Mouse (Mus musculus): ENCODE results near the gene Spata18. TPM values are rescaled to one million over a fixed set of nuclear protein-coding genes. Genes with fewer than 3 reads are reported as not detected.
A peak's percentile ranks its signal among the peaks of the same experiment; 100 is the strongest.

The Spata18 gene
- polyA plus RNA-seq (2012; rRNA removed) = 0.08 and 0.10 TPM in 2 replicates

GRCm38 (mm10) chr5:73651061-73651854, at the start of gene Spata18:
Gene Spata18, plus strand, starts transcription at chr5:73651379.
- DNase-seq = no peak
- peaks cover 6% of the 10 kb centered on the region; the same call in 1 of the 2 replicates for H3K27me3 ChIP-seq (replicated peaks; ENCODE audit: control insufficient read depth, insufficient read depth, low read length)
- peak within 1 kb of the TSS; percentile 46 for H3K4me3 ChIP-seq (ENCODE audit: insufficient read depth, low read depth, low read length)
- 1% methylated on average over 57 of the region's 57 CpGs for WGBS
- no peaks in the 10 kb centered on the region for H3K36me3 ChIP-seq (ENCODE audit: control insufficient read depth, insufficient read depth, low read length)
- H3K27ac ChIP-seq (ENCODE audit: insufficient read depth, low read depth, low read length) = no peak within 1 kb of the TSS
- H3K4me1 ChIP-seq (ENCODE audit: control insufficient read depth, insufficient read depth, low read length) = no peaks in the 10 kb centered on the region
- TF ChIP-seq CTCF (conservative IDR thresholded peaks at IDR 0.05; ENCODE audit: insufficient read depth, insufficient read length, low read depth, low read length) (no peak), POLR2A (IDR thresholded peaks at IDR 0.05; ENCODE audit: low read depth, low read length) (no peak)

GRCm38 (mm10) chr5:73602865-73603264, 48.3 kb upstream of the Spata18 start:
- TF ChIP-seq CTCF (conservative IDR thresholded peaks at IDR 0.05; ENCODE audit: insufficient read depth, insufficient read length, low read depth, low read length) = 0 out of 2 replicates have a peak, but pooled peaks have one; percentile 20
- no peak for TF ChIP-seq POLR2A (IDR thresholded peaks at IDR 0.05; ENCODE audit: low read depth, low read length)
- no peaks in the 10 kb centered on the region for H3K36me3 ChIP-seq (ENCODE audit: control insufficient read depth, insufficient read depth, low read length)
- 72% methylated on average over 3 of the region's 3 CpGs for WGBS
- no peak overlapping the region for H3K4me3 ChIP-seq (ENCODE audit: insufficient read depth, low read depth, low read length)
- no peaks in the 10 kb centered on the region for H3K27me3 ChIP-seq (replicated peaks; ENCODE audit: control insufficient read depth, insufficient read depth, low read length)
- H3K27ac ChIP-seq (ENCODE audit: insufficient read depth, low read depth, low read length) = no peak overlapping the region
- no peaks in the 10 kb centered on the region for H3K4me1 ChIP-seq (ENCODE audit: control insufficient read depth, insufficient read depth, low read length)
- no peak for DNase-seq

DNA sequence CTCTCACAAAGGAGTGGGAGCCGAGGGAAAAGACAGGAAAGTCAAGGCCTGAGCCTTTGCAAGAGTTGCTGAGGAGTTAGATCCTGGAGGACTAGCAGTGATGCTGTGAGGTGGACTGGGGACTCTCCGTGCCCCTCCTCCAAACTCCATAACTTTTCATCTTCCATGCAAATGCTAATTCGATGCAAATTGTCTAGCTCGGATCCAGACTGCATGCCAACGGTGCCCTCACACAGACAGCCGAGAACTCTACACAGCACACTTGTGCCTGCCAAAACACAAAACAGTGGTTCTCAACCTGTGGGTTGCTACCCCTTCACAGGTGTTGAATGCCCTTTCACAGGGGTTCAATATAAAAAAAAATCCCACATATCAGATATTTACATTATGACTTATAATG, 46.6 kb upstream of the Spata18 start:
- 79% methylated on average over 6 of the region's 6 CpGs for WGBS
- no peak for DNase-seq
- no peaks in the 10 kb centered on the region for H3K27me3 ChIP-seq (replicated peaks; ENCODE audit: control insufficient read depth, insufficient read depth, low read length)
- no peaks in the 10 kb centered on the region for H3K4me1 ChIP-seq (ENCODE audit: control insufficient read depth, insufficient read depth, low read length)
- TF ChIP-seq CTCF (conservative IDR thresholded peaks at IDR 0.05; ENCODE audit: insufficient read depth, insufficient read length, low read depth, low read length) (no peak), POLR2A (IDR thresholded peaks at IDR 0.05; ENCODE audit: low read depth, low read length) (no peak)
- H3K27ac ChIP-seq (ENCODE audit: insufficient read depth, low read depth, low read length) = no peak overlapping the region
- no peaks in the 10 kb centered on the region for H3K36me3 ChIP-seq (ENCODE audit: control insufficient read depth, insufficient read depth, low read length)
- no peak overlapping the region for H3K4me3 ChIP-seq (ENCODE audit: insufficient read depth, low read depth, low read length)

GRCm38 (mm10) chr5:73604964-73605363, 46.2 kb upstream of the Spata18 start:
- Histone ChIP-seq H3K4me3 (ENCODE audit: insufficient read depth, low read depth, low read length) (no peak overlapping the region), H3K27me3 (replicated peaks; ENCODE audit: control insufficient read depth, insufficient read depth, low read length) (no peaks in the 10 kb centered on the region), H3K27ac (ENCODE audit: insufficient read depth, low read depth, low read length) (no peak overlapping the region), H3K36me3 (ENCODE audit: control insufficient read depth, insufficient read depth, low read length) (no peaks in the 10 kb centered on the region), H3K4me1 (ENCODE audit: control insufficient read depth, insufficient read depth, low read length) (no peaks in the 10 kb centered on the region)
- no peak for DNase-seq
- TF ChIP-seq POLR2A (IDR thresholded peaks at IDR 0.05; ENCODE audit: low read depth, low read length) (no peak), CTCF (conservative IDR thresholded peaks at IDR 0.05; ENCODE audit: insufficient read depth, insufficient read length, low read depth, low read length) (no peak)
- WGBS = 72% methylated on average over 6 of the region's 6 CpGs

DNA sequence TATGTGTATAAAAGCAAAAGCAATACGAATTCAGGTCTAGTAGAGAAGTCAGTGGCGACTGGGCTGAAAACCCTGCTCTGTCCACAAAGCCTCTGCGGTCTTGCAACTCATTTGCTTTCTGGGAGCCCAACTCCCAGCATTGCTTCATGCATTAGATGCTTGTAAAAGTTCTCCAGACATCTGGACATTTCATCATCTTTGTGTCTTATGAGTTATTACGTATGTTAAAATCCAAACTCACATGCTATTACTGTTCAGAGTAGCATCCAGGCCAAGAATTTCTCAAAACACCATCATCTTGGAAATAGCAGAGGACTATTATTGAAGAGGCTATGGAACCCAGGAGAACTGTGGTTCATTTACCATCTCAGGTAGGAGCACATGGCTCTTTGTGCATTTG, 40.1 kb upstream of the Spata18 start:
- Histone ChIP-seq H3K36me3 (ENCODE audit: control insufficient read depth, insufficient read depth, low read length) (no peaks in the 10 kb centered on the region), H3K27ac (ENCODE audit: insufficient read depth, low read depth, low read length) (no peak overlapping the region), H3K4me1 (ENCODE audit: control insufficient read depth, insufficient read depth, low read length) (no peaks in the 10 kb centered on the region), H3K4me3 (ENCODE audit: insufficient read depth, low read depth, low read length) (no peak overlapping the region), H3K27me3 (replicated peaks; ENCODE audit: control insufficient read depth, insufficient read depth, low read length) (no peaks in the 10 kb centered on the region)
- 92% methylated on average over 4 of the region's 4 CpGs for WGBS
- DNase-seq = no peak
- no peak for TF ChIP-seq CTCF (conservative IDR thresholded peaks at IDR 0.05; ENCODE audit: insufficient read depth, insufficient read length, low read depth, low read length)
- no peak for TF ChIP-seq POLR2A (IDR thresholded peaks at IDR 0.05; ENCODE audit: low read depth, low read length)

GRCm38 (mm10) chr5:73613296-73613695, 37.9 kb upstream of the Spata18 start:
- TF ChIP-seq POLR2A (IDR thresholded peaks at IDR 0.05; ENCODE audit: low read depth, low read length) = no peak
- TF ChIP-seq CTCF (conservative IDR thresholded peaks at IDR 0.05; ENCODE audit: insufficient read depth, insufficient read length, low read depth, low read length) = no peak
- no peaks in the 10 kb centered on the region for H3K27me3 ChIP-seq (replicated peaks; ENCODE audit: control insufficient read depth, insufficient read depth, low read length)
- 75% methylated on average over 8 of the region's 8 CpGs for whole genome bisulfite sequencing
- no peak for DNase-seq
- H3K4me3 ChIP-seq (ENCODE audit: insufficient read depth, low read depth, low read length) = no peak overlapping the region
- H3K27ac ChIP-seq (ENCODE audit: insufficient read depth, low read depth, low read length) = no peak overlapping the region
- no peaks in the 10 kb centered on the region for H3K36me3 ChIP-seq (ENCODE audit: control insufficient read depth, insufficient read depth, low read length)
- no peaks in the 10 kb centered on the region for H3K4me1 ChIP-seq (ENCODE audit: control insufficient read depth, insufficient read depth, low read length)

GRCm38 (mm10) chr5:73615211-73615610, 36.0 kb upstream of the Spata18 start:
- TF ChIP-seq CTCF (conservative IDR thresholded peaks at IDR 0.05; ENCODE audit: insufficient read depth, insufficient read length, low read depth, low read length) (no peak), POLR2A (IDR thresholded peaks at IDR 0.05; ENCODE audit: low read depth, low read length) (no peak)
- Histone ChIP-seq H3K27me3 (replicated peaks; ENCODE audit: control insufficient read depth, insufficient read depth, low read length) (no peaks in the 10 kb centered on the region), H3K4me1 (ENCODE audit: control insufficient read depth, insufficient read depth, low read length) (no peaks in the 10 kb centered on the region), H3K27ac (ENCODE audit: insufficient read depth, low read depth, low read length) (no peak overlapping the region), H3K4me3 (ENCODE audit: insufficient read depth, low read depth, low read length) (no peak overlapping the region), H3K36me3 (ENCODE audit: control insufficient read depth, insufficient read depth, low read length) (no peaks in the 10 kb centered on the region)
- no peak for DNase-seq
- WGBS = 69% methylated on average over 7 of the region's 7 CpGs
